Mouse (Mus musculus): ENCODE results near the gene Myo1b. TPM values are rescaled to one million over a fixed set of nuclear protein-coding genes. Genes with fewer than 3 reads are reported as not detected.

Gene Myo1b
- total and polyA plus RNA-seq, 3 experiments: 0.07 TPM; not detected in 1

DNA sequence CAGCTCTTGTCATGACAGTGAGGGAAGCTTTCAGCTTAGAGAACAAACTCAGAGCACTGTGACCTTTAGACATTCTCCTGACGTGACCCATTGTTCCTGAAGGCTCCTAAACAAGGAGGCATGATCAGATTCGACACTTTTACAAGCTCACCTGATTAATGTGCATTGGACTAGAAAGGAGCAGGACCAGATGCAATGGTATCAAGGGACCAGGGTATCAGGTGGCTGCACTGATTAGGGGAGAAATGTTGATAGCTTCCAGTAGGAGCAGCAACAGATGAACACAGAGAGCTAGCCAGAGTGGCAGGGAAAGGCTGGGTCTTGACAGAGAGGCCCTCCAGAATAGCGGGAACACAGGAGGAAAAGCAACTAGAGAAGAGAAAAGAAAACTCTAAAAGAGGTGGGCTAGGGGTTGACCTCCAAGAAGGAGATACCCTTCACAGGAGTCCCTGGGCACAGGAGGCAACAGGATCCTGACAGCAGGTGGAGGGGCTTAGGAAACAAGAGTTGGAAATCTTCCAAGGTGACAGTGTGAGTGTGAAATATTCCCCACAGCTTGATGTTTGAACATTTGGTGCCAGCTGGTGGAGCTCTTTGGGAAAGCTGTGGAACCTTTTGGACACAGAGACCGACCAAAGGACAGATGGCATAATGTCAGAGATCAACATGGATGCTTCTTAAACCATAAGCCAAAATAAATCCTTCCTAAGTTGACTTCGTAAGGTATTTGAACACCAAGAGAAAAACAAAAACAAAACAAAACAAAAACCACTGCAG, 100.8 kb downstream of the Myo1b start:
- dilution Hi-C loops (cut with MboI; ENCODE audit: extremely low pct_ligation_motif_present, extremely low pct_unique_long_range_greater_than_20kb, low sequenced_read_pairs): no loop called here
- peak; percentile 4; the same call in 1 of the 2 replicates for TF ChIP-seq RAD21 (IDR thresholded peaks at IDR 0.05; ENCODE audit: low read depth, low read length)
- no peak for TF ChIP-seq ZMIZ1 (IDR thresholded peaks at IDR 0.05; ENCODE audit: low read depth, low read length)
- no peak; the same call in 1 of the 2 replicates for TF ChIP-seq SMC3 (IDR thresholded peaks at IDR 0.05; ENCODE audit: low read depth, low read length)
- TF ChIP-seq NRF1 (IDR thresholded peaks at IDR 0.05; ENCODE audit: low read depth, low read length): no peak
- no peaks in the 10 kb centered on the region for H3K27me3 ChIP-seq (replicated peaks)
- no peaks in the 10 kb centered on the region for H3K36me3 ChIP-seq (replicated peaks in 1 of 2; ENCODE audit: control insufficient read depth in 1 of 2, insufficient read depth in 1 of 2, low read length in 1 of 2)
- H3K4me1 ChIP-seq (ENCODE audit: control insufficient read depth in 1 of 2, insufficient read depth in 2 of 2): no peaks in the 10 kb centered on the region
- H3K4me3 ChIP-seq (replicated peaks in 1 of 3; ENCODE audit: low read depth in 2 of 3, low read length in 2 of 3, poor library complexity in 1 of 3): no peak overlapping the region
- DNase-seq (ENCODE audit: extremely low read depth): no peak
- in situ Hi-C loops (cut with MboI; ENCODE audit: low pct_ligation_motif_present, low pct_unique_long_range_greater_than_20kb, low sequenced_read_pairs): no loop called here
- no peaks in the 10 kb centered on the region for H3K79me2 ChIP-seq (replicated peaks; ENCODE audit: control insufficient read depth, extremely low read depth, insufficient read depth, poor library complexity, severe bottlenecking)
- H3K9ac ChIP-seq (ENCODE audit: insufficient read depth, low read depth): no peak overlapping the region
- no peaks in the 10 kb centered on the region for H3K9me3 ChIP-seq (replicated peaks; ENCODE audit: low read length)
- H3K27ac ChIP-seq (ENCODE audit: insufficient read depth, low read depth): no peak overlapping the region
- no peak overlapping the region for H3K4me2 ChIP-seq (ENCODE audit: insufficient read depth, low read depth, poor library complexity, severe bottlenecking)

DNA sequence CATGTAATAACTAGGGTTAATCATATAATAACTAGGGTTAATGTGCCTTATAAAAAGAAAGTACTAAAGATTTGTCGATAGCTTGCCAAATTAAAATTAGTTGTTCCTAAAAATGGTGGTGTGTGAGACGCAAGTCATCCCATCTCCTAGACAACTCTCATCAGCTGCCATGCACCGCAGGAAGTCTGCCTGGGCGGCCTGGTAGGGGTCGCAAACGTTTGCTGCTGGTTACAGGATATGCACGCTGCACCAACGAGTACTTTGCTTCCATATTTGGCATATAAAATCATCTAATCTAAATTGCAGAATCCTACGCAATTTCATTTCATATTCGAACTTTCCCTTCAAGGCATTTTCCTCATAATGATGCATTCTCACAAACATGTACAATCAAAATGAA, 107.0 kb downstream of the Myo1b start:
- Histone ChIP-seq H3K4me3 (replicated peaks in 1 of 3; ENCODE audit: low read depth in 2 of 3, low read length in 2 of 3, poor library complexity in 1 of 3) (no peak overlapping the region), H3K27ac (ENCODE audit: insufficient read depth, low read depth) (no peak overlapping the region), H3K36me3 (replicated peaks in 1 of 2; ENCODE audit: control insufficient read depth in 1 of 2, insufficient read depth in 1 of 2, low read length in 1 of 2) (no peaks in the 10 kb centered on the region), H3K79me2 (replicated peaks; ENCODE audit: control insufficient read depth, extremely low read depth, insufficient read depth, poor library complexity, severe bottlenecking) (no peaks in the 10 kb centered on the region), H3K9me3 (replicated peaks; ENCODE audit: low read length) (no peaks in the 10 kb centered on the region), H3K4me2 (ENCODE audit: insufficient read depth, low read depth, poor library complexity, severe bottlenecking) (no peak overlapping the region), H3K27me3 (replicated peaks) (no peaks in the 10 kb centered on the region), H3K9ac (ENCODE audit: insufficient read depth, low read depth) (no peak overlapping the region), H3K4me1 (ENCODE audit: control insufficient read depth in 1 of 2, insufficient read depth in 2 of 2) (peaks cover 4 to 21% of the 10 kb centered on the region in 2 experiments; a peak in 3 of 4 replicates)
- no peak for TF ChIP-seq RCOR1 (conservative IDR thresholded peaks at IDR 0.05; ENCODE audit: low read depth, low read length)
- TF ChIP-seq PAX5 (IDR thresholded peaks at IDR 0.05; ENCODE audit: low read length): no peak
- TF ChIP-seq GABPA (IDR thresholded peaks at IDR 0.05; ENCODE audit: insufficient replicate concordance, low read depth, low read length): no peak
- TF ChIP-seq MAX (IDR thresholded peaks at IDR 0.05; ENCODE audit: low read length): no peak
- TF ChIP-seq ELF1 (IDR thresholded peaks at IDR 0.05; ENCODE audit: low read depth, low read length): no peak
- TF ChIP-seq IRF4 (IDR thresholded peaks at IDR 0.05; ENCODE audit: low read depth, low read length): no peak
- TF ChIP-seq MAFK (IDR thresholded peaks at IDR 0.05; ENCODE audit: insufficient replicate concordance, low read length): no peak
- TF ChIP-seq ZNF384 (IDR thresholded peaks at IDR 0.05; ENCODE audit: low read depth, low read length): no peak
- TF ChIP-seq POLR2AphosphoS2 (IDR thresholded peaks at IDR 0.05; ENCODE audit: low read depth, low read length): no peak
- TF ChIP-seq KAT2A (IDR thresholded peaks at IDR 0.05; ENCODE audit: insufficient replicate concordance, low read length): no peak
- no peak for TF ChIP-seq SIN3A (IDR thresholded peaks at IDR 0.05; ENCODE audit: low read length)
- dilution Hi-C loops (cut with MboI; ENCODE audit: extremely low pct_ligation_motif_present, extremely low pct_unique_long_range_greater_than_20kb, low sequenced_read_pairs) (no loop called here), in situ Hi-C loops (cut with MboI; ENCODE audit: low pct_ligation_motif_present, low pct_unique_long_range_greater_than_20kb, low sequenced_read_pairs) (no loop called here)
- no peak for DNase-seq (ENCODE audit: extremely low read depth)

Data from CH12.LX (cell line).